Mouse (Mus musculus) lung, postnatal 0 days (tissue): ENCODE measurements around the gene Glra3. TPM values are rescaled to one million over a fixed set of nuclear protein-coding genes. Genes with fewer than 3 reads are reported as not detected.

Experiments
- ATAC-seq: fragments of 200-750 bp; cut with Nextera tagmentation; 2 replicates; pipeline ENCODE4 v1.8.0; 2017; ENCODE audit warnings: moderate library complexity
- DNase-seq: peaks from one replicate; pipeline ENCODE4 v3.0.0-alpha.2; 2016; ENCODE audit warnings: low spot score
- H3K27ac ChIP-seq: fragments of 300-500 bp; sonication (generic); 2 replicates; pipeline ENCODE4 v1.5.1; 2014; ENCODE audit warnings: antibody characterized with exemption, mild to moderate bottlenecking, low read length, mixed read lengths
- H3K27me3 ChIP-seq: fragments of 300-500 bp; sonication (generic); replicated peaks from 2 replicates; pipeline ENCODE4 v1.6.1; 2014; ENCODE audit warnings: low read length, mixed read lengths; ENCODE audit not compliant: insufficient read depth
- H3K36me3 ChIP-seq: fragments of 300-500 bp; sonication (generic); 2 replicates; pipeline ENCODE4 v1.6.1; 2014; ENCODE audit warnings: low read length, mixed read lengths; ENCODE audit not compliant: insufficient read depth
- H3K4me1 ChIP-seq: fragments of 300-500 bp; sonication (generic); 2 replicates; pipeline ENCODE4 v1.6.1; 2014; ENCODE audit warnings: antibody characterized with exemption, low read depth, low read length, mixed read lengths; ENCODE audit not compliant: insufficient read depth
- H3K4me2 ChIP-seq: fragments of 300-500 bp; sonication (generic); replicated peaks from 2 replicates; pipeline ENCODE4 v1.6.1; 2014; ENCODE audit warnings: low read depth, mild to moderate bottlenecking, low read length, moderate library complexity, mixed read lengths
- H3K4me3 ChIP-seq: fragments of 300-500 bp; sonication (generic); 2 replicates; pipeline ENCODE4 v1.5.1; 2014; ENCODE audit warnings: low read depth, low read length
- H3K9ac ChIP-seq: fragments of 300-500 bp; sonication (generic); replicated peaks from 2 replicates; pipeline ENCODE4 v1.6.1; 2014; ENCODE audit warnings: low read depth, mild to moderate bottlenecking
- H3K9me3 ChIP-seq: fragments of 300-500 bp; sonication (generic); 2 replicates; pipeline ENCODE4 v1.6.1; 2016; ENCODE audit warnings: low read length, mixed read lengths
- CTCF ChIP-seq: IDR thresholded peaks from 2 replicates; pipeline ENCODE4 v1.5.1; 2016; ENCODE audit warnings: antibody characterized with exemption, mild to moderate bottlenecking
- EP300 ChIP-seq: IDR thresholded peaks from 2 replicates; pipeline ENCODE4 v1.6.1; 2016; ENCODE audit warnings: antibody characterized with exemption, mild to moderate bottlenecking, control low read depth
- WGBS: fragments of 180-500 bp; shearing (Covaris S2); extraction: QIAGEN DNeasy Blood & Tissue Kit; methylation state at CpG from one replicate; pipeline ENCODE4 v1.1.7; 2014; 5-methylcytosine and 5-hydroxymethylcytosine counted together
- polyA plus RNA-seq: library from polyadenylated mRNA; unstranded; fragments of >200 nt; fragmentation: Nextera tagmentation; extraction: Ambion mirVana; gene quantifications from 2 replicates; pipeline ENCODE4 v1.2.1, GENCODE M21; 2015

Gene Glra3
- polyA plus RNA-seq, 1 experiment from 2014 or later: not detected

GRCm38 (mm10) chr8:56063081-56063480 is 122.8 kb downstream of the Glra3 start:
- 20% methylated on average over 3 of the region's 3 CpGs for WGBS
- Histone ChIP-seq H3K9me3 (no peaks in the 10 kb centered on the region), H3K4me2 (no peak overlapping the region), H3K4me3 (no peak overlapping the region), H3K9ac (no peak overlapping the region), H3K36me3 (no peaks in the 10 kb centered on the region), H3K27ac (no peak overlapping the region), H3K27me3 (no peaks in the 10 kb centered on the region), H3K4me1 (no peaks in the 10 kb centered on the region)
- ATAC-seq: no peak
- peak; percentile 44 for DNase-seq
- TF ChIP-seq CTCF (peak; percentile 82), EP300 (no peak)

- H3K9me3 ChIP-seq: no peaks in the 10 kb centered on the region
- peak; percentile 15 for DNase-seq
These were observed 130.4 kb downstream of the Glra3 start for GRCm38 (mm10) chr8:56070486-56071254.

GRCm38 (mm10) chr8:56083654-56084053 is 143.4 kb downstream of the Glra3 start:
- Histone ChIP-seq H3K27ac (no peak overlapping the region), H3K36me3 (no peaks in the 10 kb centered on the region), H3K4me1 (no peaks in the 10 kb centered on the region), H3K27me3 (no peaks in the 10 kb centered on the region), H3K9me3 (no peaks in the 10 kb centered on the region), H3K4me2 (no peak overlapping the region), H3K9ac (no peak overlapping the region), H3K4me3 (no peak overlapping the region)
- TF ChIP-seq EP300 (no peak), CTCF (no peak)
- ATAC-seq (no peak), DNase-seq (no peak)

More at GRCm38 (mm10) chr8:56070486-56071254, 130.4 kb downstream of the Glra3 start:
- Histone ChIP-seq H3K36me3 (no peaks in the 10 kb centered on the region), H3K9ac (no peak overlapping the region), H3K27me3 (no peaks in the 10 kb centered on the region), H3K4me3 (no peak overlapping the region), H3K27ac (no peak overlapping the region), H3K4me2 (no peak overlapping the region), H3K4me1 (no peaks in the 10 kb centered on the region)
- WGBS: 65% methylated on average over 2 of the region's 2 CpGs
- no peak for ATAC-seq
- TF ChIP-seq CTCF: no peak

GRCm38 (mm10) chr8:56094385-56094784 is 154.1 kb downstream of the Glra3 start:
- no peaks in the 10 kb centered on the region for H3K4me1 ChIP-seq
- no peak for DNase-seq
- H3K9ac ChIP-seq: no peak overlapping the region
- H3K4me2 ChIP-seq: no peak overlapping the region
- TF ChIP-seq CTCF (no peak), EP300 (no peak)
- no peaks in the 10 kb centered on the region for H3K36me3 ChIP-seq
- no peak for ATAC-seq
- H3K27ac ChIP-seq: no peak overlapping the region
- no peaks in the 10 kb centered on the region for H3K27me3 ChIP-seq
- no peaks in the 10 kb centered on the region for H3K9me3 ChIP-seq
- no peak overlapping the region for H3K4me3 ChIP-seq

- no peak overlapping the region for H3K9ac ChIP-seq
- ATAC-seq (no peak), DNase-seq (no peak)
- H3K4me3 ChIP-seq: no peak overlapping the region
- H3K4me1 ChIP-seq: no peaks in the 10 kb centered on the region
- no peak overlapping the region for H3K27ac ChIP-seq
- H3K36me3 ChIP-seq: no peaks in the 10 kb centered on the region
- no peak overlapping the region for H3K4me2 ChIP-seq
- H3K27me3 ChIP-seq: no peaks in the 10 kb centered on the region
- 78% methylated on average over 6 of the region's 6 CpGs for WGBS
- H3K9me3 ChIP-seq: no peaks in the 10 kb centered on the region
- no peak for TF ChIP-seq CTCF
- TF ChIP-seq EP300: no peak
These were observed 170.0 kb downstream of the Glra3 start for GRCm38 (mm10) chr8:56110296-56110695.

GRCm38 (mm10) chr8:56129357-56129756 is 189.1 kb downstream of the Glra3 start:
- Histone ChIP-seq H3K9ac (no peak overlapping the region), H3K36me3 (no peaks in the 10 kb centered on the region), H3K9me3 (no peaks in the 10 kb centered on the region), H3K4me1 (no peaks in the 10 kb centered on the region), H3K27ac (no peak overlapping the region), H3K4me2 (no peak overlapping the region), H3K4me3 (no peak overlapping the region), H3K27me3 (no peaks in the 10 kb centered on the region)
- TF ChIP-seq EP300: no peak
- no peak for TF ChIP-seq CTCF
- 76% methylated on average over 2 of the region's 2 CpGs for WGBS
- DNase-seq (no peak), ATAC-seq (no peak)

- no peaks in the 10 kb centered on the region for H3K9me3 ChIP-seq
- no peak overlapping the region for H3K4me3 ChIP-seq
- no peak overlapping the region for H3K9ac ChIP-seq
- H3K27me3 ChIP-seq: no peaks in the 10 kb centered on the region
- ATAC-seq (no peak), DNase-seq (no peak)
- 51% methylated on average over 1 of the region's 1 CpGs for WGBS
- H3K27ac ChIP-seq: no peak overlapping the region
- H3K4me2 ChIP-seq: no peak overlapping the region
- no peaks in the 10 kb centered on the region for H3K36me3 ChIP-seq
- TF ChIP-seq CTCF (no peak), EP300 (no peak)
- no peaks in the 10 kb centered on the region for H3K4me1 ChIP-seq
These were observed 210.4 kb downstream of the Glra3 start for GRCm38 (mm10) chr8:56150697-56151096.
